Comparison of ENCODE assay signal across 17 mouse cellular contexts in the genomic region with DNA sequence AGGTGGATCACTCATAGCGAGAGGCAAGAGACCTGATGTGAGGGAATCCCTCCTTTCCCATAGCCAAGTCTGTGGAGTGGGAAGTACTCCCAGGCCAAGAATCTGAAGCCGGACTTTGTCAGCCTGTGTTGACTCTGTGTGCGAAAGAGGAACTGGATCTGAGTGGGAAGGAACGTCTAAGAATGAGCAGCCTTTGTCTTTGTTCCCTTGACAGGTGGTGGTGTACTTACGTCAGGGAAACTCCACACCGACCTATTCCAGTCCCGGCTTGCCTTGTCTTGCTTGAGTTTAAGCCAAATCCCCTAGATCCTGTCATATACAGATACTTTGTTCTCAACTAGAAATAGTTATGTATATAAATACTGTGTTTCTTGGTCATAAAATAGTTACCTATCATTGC. TPM values are rescaled to one million over a fixed set of nuclear protein-coding genes. Genes with fewer than 3 reads are reported as not detected.
DNase-seq lines count a peak whose midpoint lies in the region; ATAC-seq lines count a peak whose summit lies in the region.
"Had no signal": no experiment of that assay in that cellular context is flagged by ENCODE, and none has a peak within 500 bp of the region (broad histone marks: within the 10 kb centered on the region; RNA-seq: fewer than 3 reads in every experiment).

No protein-coding gene starts in this region.

- H3K27ac ChIP-seq in heart, embryonic 15.5 days, result peak overlapping the region; percentile 42; the same call in 1 of the 2 replicates
- H3K27ac ChIP-seq in limb, embryonic 10.5 days, result no peak overlapping the region
- H3K27ac ChIP-seq: liver, embryonic 12.5 days had no signal

- no peak overlapping the region for H3K4me2 ChIP-seq in heart, embryonic 15.5 days
- H3K4me2 ChIP-seq: liver, embryonic 12.5 days had no signal

- H3K4me1 ChIP-seq in heart, embryonic 15.5 days (replicated peaks), result peaks cover 36% of the 10 kb centered on the region
- peaks cover 31% of the 10 kb centered on the region for H3K4me1 ChIP-seq in limb, embryonic 10.5 days

- no peak for DNase-seq in heart, postnatal 25 days (ENCODE audit: low spot score)
- DNase-seq in B cell, adult 2 months, result peak; percentile 64 to 76
- peak; percentile 31 for DNase-seq in naive thymus-derived CD4-positive, alpha-beta T cell, adult 2 months (ENCODE audit: low read depth)
- DNase-seq in limb, embryonic 10.5 days (ENCODE audit: low spot score), result no peak
- DNase-seq: cerebellum, adult 11 months; gastrocnemius, postnatal 14 days; kidney, postnatal 10 days; right cerebral cortex, postnatal 25 days had no signal

- no peaks in the 10 kb centered on the region for H3K9me3 ChIP-seq in heart, embryonic 15.5 days (replicated peaks)
- no peaks in the 10 kb centered on the region for H3K9me3 ChIP-seq in limb, embryonic 10.5 days (replicated peaks)

- 57% methylated on average over 7 of the region's 7 CpGs for WGBS in heart, embryonic 15.5 days
- WGBS in limb, embryonic 10.5 days, result 76% methylated on average over 7 of the region's 7 CpGs

- H3K36me3 ChIP-seq in heart, embryonic 15.5 days, result no peaks in the 10 kb centered on the region
- H3K36me3 ChIP-seq in limb, embryonic 10.5 days, result no peaks in the 10 kb centered on the region
- H3K36me3 ChIP-seq: liver, embryonic 12.5 days had no signal

- H3K9ac ChIP-seq in heart, embryonic 15.5 days, result no peak overlapping the region
- H3K9ac ChIP-seq: liver, embryonic 12.5 days had no signal

- intact Hi-C loops in heart, postnatal 25 days (cut with DNase I), result no loop called here

- no peak for ATAC-seq in heart, embryonic 15.5 days (replicated peaks; ENCODE audit: insufficient number of reproducible peaks, insufficient read depth, low FRiP score, low read depth)
- peak; percentile 20 for ATAC-seq in common myeloid progenitor, adult 5-6 weeks (replicated peaks; ENCODE audit: low read depth, poor library complexity, severe bottlenecking)
- no peak for ATAC-seq in megakaryocyte-erythroid progenitor cell, adult 5-6 weeks (replicated peaks; ENCODE audit: low FRiP score, low TSS enrichment, poor library complexity, severe bottlenecking)
- ATAC-seq: CD4-positive, CD25-positive, alpha-beta regulatory T cell, adult 4 months; forebrain, embryonic 16.5 days; intestine, postnatal 0 days; liver, embryonic 12.5 days had no signal

- H3K4me3 ChIP-seq in heart, embryonic 15.5 days, result no peak overlapping the region
- H3K4me3 ChIP-seq in limb, embryonic 10.5 days, result no peak overlapping the region
- H3K4me3 ChIP-seq: liver, embryonic 12.5 days; megakaryocyte, embryonic 14.5 days had no signal

- H3K27me3 ChIP-seq in heart, embryonic 15.5 days, result peaks cover 8% of the 10 kb centered on the region
- peaks cover 21% of the 10 kb centered on the region for H3K27me3 ChIP-seq in limb, embryonic 10.5 days (ENCODE audit: low read depth, poor library complexity, severe bottlenecking)

RNA-seq across cellular contexts. Expression of gene Cfap45, which starts 1.9 kb away (rescaled TPM):
- 2.3 and 3.3 TPM in 2 replicates for polyA plus RNA-seq in heart, embryonic 15.5 days (2015; fragmentation: Nextera tagmentation; extraction: Ambion mirVana)
- under 1 TPM; 0.34 to 0.39 TPM for total RNA-seq in heart, postnatal 25 days (2021)
- total RNA-seq in common myeloid progenitor, adult 5-6 weeks (2017), result 0.32 and 2.0 TPM in 2 replicates
- not detected in 2 replicates for total RNA-seq in megakaryocyte-erythroid progenitor cell, adult 5-6 weeks (2014; fragmentation: Nextera tagmentation)
- total RNA-seq in megakaryocyte-erythroid progenitor cell, adult 5-6 weeks (2017), result 0.75 TPM in 1 of 2 replicates, not detected in the other
- polyA plus RNA-seq in limb, embryonic 10.5 days (2016; fragmentation: Nextera tagmentation; extraction: Ambion mirVana), result 0.67 and 1.0 TPM in 2 replicates

RNA-seq across cellular contexts. Expression of gene Tagln2, which starts 22.7 kb away (rescaled TPM):
- 276 and 327 TPM in 2 replicates for polyA plus RNA-seq in heart, embryonic 15.5 days (2015; fragmentation: Nextera tagmentation; extraction: Ambion mirVana)
- total RNA-seq in heart, postnatal 25 days (2021), result 10 to 100 TPM; 75.4 to 87.9 TPM
- total RNA-seq in common myeloid progenitor, adult 5-6 weeks (2017), result 212 and 241 TPM in 2 replicates
- 244 and 269 TPM in 2 replicates for total RNA-seq in megakaryocyte-erythroid progenitor cell, adult 5-6 weeks (2014; fragmentation: Nextera tagmentation)
- 147 and 171 TPM in 2 replicates for total RNA-seq in megakaryocyte-erythroid progenitor cell, adult 5-6 weeks (2017)
- polyA plus RNA-seq in limb, embryonic 10.5 days (2016; fragmentation: Nextera tagmentation; extraction: Ambion mirVana), result 77.0 and 84.6 TPM in 2 replicates

RNA-seq across cellular contexts. Expression of gene Vsig8, which starts 33.2 kb away (rescaled TPM):
- 0.34 and 0.55 TPM in 2 replicates for polyA plus RNA-seq in heart, embryonic 15.5 days (2015; fragmentation: Nextera tagmentation; extraction: Ambion mirVana)
- total RNA-seq in heart, postnatal 25 days (2021), result not detected
- total RNA-seq in common myeloid progenitor, adult 5-6 weeks (2017), result not detected in 2 replicates
- total RNA-seq in megakaryocyte-erythroid progenitor cell, adult 5-6 weeks (2014; fragmentation: Nextera tagmentation), result not detected in 2 replicates
- total RNA-seq in megakaryocyte-erythroid progenitor cell, adult 5-6 weeks (2017), result not detected in 2 replicates
- polyA plus RNA-seq in limb, embryonic 10.5 days (2016; fragmentation: Nextera tagmentation; extraction: Ambion mirVana), result 0.13 TPM in 1 of 2 replicates, not detected in the other
- total RNA-seq: gastrocnemius, postnatal 14 days had no signal
- polyA plus RNA-seq: CD4-positive, CD25-positive, alpha-beta regulatory T cell, adult 4 months; hindbrain, embryonic 11.5 days; liver, embryonic 12.5 days had no signal

RNA-seq across cellular contexts. Expression of gene Igsf9, which starts 40.9 kb away (rescaled TPM):
- polyA plus RNA-seq in heart, embryonic 15.5 days (2015; fragmentation: Nextera tagmentation; extraction: Ambion mirVana), result 2.9 and 7.7 TPM in 2 replicates
- total RNA-seq in heart, postnatal 25 days (2021), result under 1 TPM; 0.25 to 0.55 TPM
- total RNA-seq in common myeloid progenitor, adult 5-6 weeks (2017), result 0.14 and 2.2 TPM in 2 replicates
- total RNA-seq in megakaryocyte-erythroid progenitor cell, adult 5-6 weeks (2014; fragmentation: Nextera tagmentation), result not detected in 2 replicates
- total RNA-seq in megakaryocyte-erythroid progenitor cell, adult 5-6 weeks (2017), result 0.09 TPM in 1 of 2 replicates, not detected in the other
- 79.5 and 85.8 TPM in 2 replicates for polyA plus RNA-seq in limb, embryonic 10.5 days (2016; fragmentation: Nextera tagmentation; extraction: Ambion mirVana)

RNA-seq across cellular contexts. Expression of gene Slamf9, which starts 47.4 kb away (rescaled TPM):
- 0.83 and 1.1 TPM in 2 replicates for polyA plus RNA-seq in heart, embryonic 15.5 days (2015; fragmentation: Nextera tagmentation; extraction: Ambion mirVana)
- total RNA-seq in heart, postnatal 25 days (2021), result 1 to 10 TPM; 1.3 TPM
- total RNA-seq in common myeloid progenitor, adult 5-6 weeks (2017), result not detected in 2 replicates
- not detected in 2 replicates for total RNA-seq in megakaryocyte-erythroid progenitor cell, adult 5-6 weeks (2014; fragmentation: Nextera tagmentation)
- total RNA-seq in megakaryocyte-erythroid progenitor cell, adult 5-6 weeks (2017), result not detected in 2 replicates
- 0.18 TPM in 1 of 2 replicates, not detected in the other for polyA plus RNA-seq in limb, embryonic 10.5 days (2016; fragmentation: Nextera tagmentation; extraction: Ambion mirVana)
- polyA plus RNA-seq: CD4-positive, CD25-positive, alpha-beta regulatory T cell, adult 4 months; forebrain, embryonic 16.5 days had no signal

Comparison
In these comparisons a context has a peak if more than half of its experiments do, and no peak if none do; other contexts are left out.
1. DNase-seq: peak in B cell, adult 2 months (2 of 2) and naive thymus-derived CD4-positive, alpha-beta T cell, adult 2 months (single experiment); none in heart, postnatal 25 days (single experiment) and limb, embryonic 10.5 days (single experiment).